Mouse (Mus musculus) retina, embryonic 14.5 days (tissue): Measurements from ENCODE around the gene Tcp10c.
"Not testable (repeated sequence)": the region's sequence is repeated elsewhere in the genome, so short reads cannot be mapped to it uniquely, and the experiment has no call there.

Source experiments
- DNase-seq: peaks from one replicate; pipeline ENCODE4 v3.0.0-alpha.2; 2015; ENCODE audit warnings: low spot score

The Tcp10c gene

GRCm38 (mm10) chr17:13391020-13391419 lies 36.6 kb downstream of the Tcp10c start:
- DNase-seq: not testable (repeated sequence)

- DNase-seq: not testable (repeated sequence)
Measured at GRCm38 (mm10) chr17:13399961-13400360, 45.6 kb downstream of the Tcp10c start.

GRCm38 (mm10) chr17:13402118-13402517 lies 47.7 kb downstream of the Tcp10c start:
- DNase-seq: not testable (repeated sequence)

- not testable (repeated sequence) for DNase-seq
Measured at GRCm38 (mm10) chr17:13403527-13404131, 49.3 kb downstream of the Tcp10c start.

GRCm38 (mm10) chr17:13406023-13406422 lies 51.7 kb downstream of the Tcp10c start:
- DNase-seq: not testable (repeated sequence)

GRCm38 (mm10) chr17:13406701-13407100 lies 52.3 kb downstream of the Tcp10c start:
- not testable (repeated sequence) for DNase-seq

- DNase-seq: not testable (repeated sequence)
Measured at GRCm38 (mm10) chr17:13407621-13408256, 53.4 kb downstream of the Tcp10c start.

GRCm38 (mm10) chr17:13408257-13408633 lies 53.9 kb downstream of the Tcp10c start:
- DNase-seq: not testable (repeated sequence)

GRCm38 (mm10) chr17:13421022-13421591 lies 66.7 kb downstream of the Tcp10c start:
- DNase-seq: not testable (repeated sequence)

- DNase-seq: not testable (repeated sequence)
Measured at GRCm38 (mm10) chr17:13422638-13423037, 68.3 kb downstream of the Tcp10c start.

GRCm38 (mm10) chr17:13423373-13424024 lies 69.1 kb downstream of the Tcp10c start:
- peak; percentile 5 for DNase-seq

GRCm38 (mm10) chr17:13424321-13424720 lies 69.9 kb downstream of the Tcp10c start:
- DNase-seq: not testable (repeated sequence)

GRCm38 (mm10) chr17:13425694-13426093 lies 71.3 kb downstream of the Tcp10c start:
- not testable (repeated sequence) for DNase-seq

GRCm38 (mm10) chr17:13426508-13426907 lies 72.1 kb downstream of the Tcp10c start:
- not testable (repeated sequence) for DNase-seq
